In genomic region chr2:167136909-167137308, GRCm38 (mm10) we compare ENCODE assay signal across 10 mouse cellular contexts. TPM values are rescaled to one million over a fixed set of nuclear protein-coding genes. Genes with fewer than 3 reads are reported as not detected.
DNase-seq lines count a peak whose midpoint lies in the region; ATAC-seq lines count a peak whose summit lies in the region.
"Had no signal": no experiment of that assay in that cellular context is flagged by ENCODE, and none has a peak within 500 bp of the region (broad histone marks: within the 10 kb centered on the region; RNA-seq: fewer than 3 reads in every experiment).

No protein-coding gene starts in this region.

- WGBS in forebrain, embryonic 14.5 days = 41% methylated on average over 14 of the region's 14 CpGs
- WGBS in heart, embryonic 10.5 days = 78% methylated on average over 14 of the region's 14 CpGs

- H3K9ac ChIP-seq in forebrain, embryonic 14.5 days (ENCODE audit: low read length) = no peak overlapping the region; the same call in 1 of the 2 replicates
- H3K9ac ChIP-seq: heart, embryonic 15.5 days; limb, embryonic 15.5 days had no signal

- no peaks in the 10 kb centered on the region for H3K27me3 ChIP-seq in forebrain, embryonic 14.5 days (replicated peaks; ENCODE audit: control insufficient read depth, insufficient read depth, low read length)
- H3K27me3 ChIP-seq in heart, embryonic 10.5 days (ENCODE audit: insufficient read depth, poor library complexity, severe bottlenecking) = peaks cover 50% of the 10 kb centered on the region
- H3K27me3 ChIP-seq: Patski had no signal

- 0 out of 2 replicates have a peak overlapping the region, but pooled peaks have one; percentile 27 for H3K27ac ChIP-seq in forebrain, embryonic 14.5 days (ENCODE audit: low read depth, low read length)
- H3K27ac ChIP-seq in heart, embryonic 10.5 days = no peak overlapping the region
- H3K27ac ChIP-seq: heart, embryonic 15.5 days; limb, embryonic 15.5 days had no signal

- no peaks in the 10 kb centered on the region for H3K36me3 ChIP-seq in forebrain, embryonic 14.5 days (ENCODE audit: control insufficient read depth, insufficient read depth, low read length)
- H3K36me3 ChIP-seq in heart, embryonic 10.5 days = no peaks in the 10 kb centered on the region
- H3K36me3 ChIP-seq: heart, embryonic 15.5 days; limb, embryonic 15.5 days had no signal

- no peaks in the 10 kb centered on the region for H3K9me3 ChIP-seq in forebrain, embryonic 14.5 days (replicated peaks; ENCODE audit: control insufficient read depth, low read length)
- no peaks in the 10 kb centered on the region for H3K9me3 ChIP-seq in heart, embryonic 10.5 days
- H3K9me3 ChIP-seq: heart, embryonic 15.5 days; limb, embryonic 15.5 days had no signal

- ATAC-seq in forebrain, embryonic 14.5 days = peak; percentile 88
- ATAC-seq: Patski had no signal

- peak overlapping the region; percentile 14; the same call in 1 of the 2 replicates for H3K4me2 ChIP-seq in forebrain, embryonic 14.5 days (ENCODE audit: low read length)
- H3K4me2 ChIP-seq: heart, embryonic 15.5 days; limb, embryonic 15.5 days had no signal

- peak; percentile 90 for DNase-seq in forebrain, embryonic 14.5 days (ENCODE audit: low spot score)
- DNase-seq in frontal cortex, postnatal 36 days (ENCODE audit: low spot score in 2 of 2) = peak; percentile 91 to 96
- DNase-seq in left cerebral cortex, adult 18-20 months (ENCODE audit: low spot score in 2 of 2) = peak; percentile 89 to 94
- DNase-seq in retina, embryonic 14.5 days (ENCODE audit: low spot score) = peak; percentile 36
- DNase-seq in lung, postnatal 36 days = no peak
- DNase-seq in thymus, postnatal 0 days (ENCODE audit: low spot score) = no peak
- DNase-seq in heart, embryonic 10.5 days (ENCODE audit: low spot score) = no peak

- H3K4me1 ChIP-seq in forebrain, embryonic 14.5 days (ENCODE audit: control insufficient read depth, insufficient read depth, low read length) = peaks cover 10% of the 10 kb centered on the region
- H3K4me1 ChIP-seq in heart, embryonic 10.5 days = peaks cover 22% of the 10 kb centered on the region
- H3K4me1 ChIP-seq: limb, embryonic 15.5 days had no signal

- no peak overlapping the region for H3K4me3 ChIP-seq in forebrain, embryonic 14.5 days (ENCODE audit: low read depth, low read length)
- no peak overlapping the region for H3K4me3 ChIP-seq in heart, embryonic 10.5 days
- H3K4me3 ChIP-seq: heart, embryonic 15.5 days; limb, embryonic 15.5 days had no signal

RNA-seq across cellular contexts. Expression of gene Kcnb1, which starts 53.0 kb away (rescaled TPM):
- polyA plus RNA-seq in forebrain, embryonic 14.5 days (2014; fragmentation: Nextera tagmentation; extraction: Ambion mirVana) = 1.6 and 2.1 TPM in 2 replicates
- total RNA-seq in left cerebral cortex, adult 18-20 months (2021) = 100 to 1,000 TPM; 197 to 205 TPM
- 0.36 and 0.55 TPM in 2 replicates for polyA plus RNA-seq in thymus, postnatal 0 days (2015; fragmentation: Nextera tagmentation; extraction: Ambion mirVana)
- 0.16 and 0.21 TPM in 2 replicates for polyA plus RNA-seq in heart, embryonic 10.5 days (2016; fragmentation: Nextera tagmentation; extraction: Ambion mirVana)

Comparison
In these comparisons a context has a peak if more than half of its experiments do, and no peak if none do; other contexts are left out.
1. DNase-seq: peak in forebrain, embryonic 14.5 days (single experiment), frontal cortex, postnatal 36 days (2 of 2), left cerebral cortex, adult 18-20 months (2 of 2) and retina, embryonic 14.5 days (single experiment); none in lung, postnatal 36 days (single experiment), thymus, postnatal 0 days (single experiment) and heart, embryonic 10.5 days (single experiment).